Mouse (Mus musculus) neural tube, embryonic 15.5 days (tissue): Measurements from ENCODE around the gene Calhm3. TPM values are rescaled to one million over a fixed set of nuclear protein-coding genes. Genes with fewer than 3 reads are reported as not detected.

Experiments used
- ATAC-seq: fragments of 200-750 bp; cut with Nextera tagmentation; 2 replicates; pipeline ENCODE4 v1.8.0; 2017; ENCODE audit warnings: mild to moderate bottlenecking, moderate TSS enrichment, moderate library complexity; ENCODE audit not compliant: low FRiP score
- H3K27ac ChIP-seq: fragments of 300-500 bp; sonication (generic); replicated peaks from 2 replicates; pipeline ENCODE4 v1.5.1; 2015; ENCODE audit warnings: mild to moderate bottlenecking, inconsistent platforms
- H3K27me3 ChIP-seq: fragments of 300-500 bp; sonication (generic); replicated peaks from 2 replicates; pipeline ENCODE4 v1.6.1; 2015; ENCODE audit warnings: inconsistent platforms
- H3K36me3 ChIP-seq: fragments of 300-500 bp; sonication (generic); 2 replicates; pipeline ENCODE4 v1.6.1; 2015; ENCODE audit warnings: inconsistent platforms
- H3K4me1 ChIP-seq: fragments of 300-500 bp; sonication (generic); 2 replicates; pipeline ENCODE4 v1.6.1; 2015; ENCODE audit warnings: inconsistent platforms
- H3K4me2 ChIP-seq: fragments of 300-500 bp; sonication (generic); 2 replicates; pipeline ENCODE4 v1.6.1; 2015; ENCODE audit warnings: inconsistent platforms, mild to moderate bottlenecking, moderate library complexity
- H3K4me3 ChIP-seq: fragments of 300-500 bp; sonication (generic); replicated peaks from 2 replicates; pipeline ENCODE4 v1.5.1; 2015; ENCODE audit warnings: mild to moderate bottlenecking, inconsistent platforms
- H3K9ac ChIP-seq: fragments of 300-500 bp; sonication (generic); replicated peaks from 2 replicates; pipeline ENCODE4 v1.6.1; 2015; ENCODE audit warnings: mild to moderate bottlenecking, inconsistent platforms
- H3K9me3 ChIP-seq: fragments of 300-500 bp; sonication (generic); replicated peaks from 2 replicates; pipeline ENCODE4 v1.6.1; 2016; ENCODE audit warnings: inconsistent platforms
- WGBS: fragments of 180-500 bp; shearing (Covaris S2); methylation state at CpG from one replicate; pipeline ENCODE4 v1.1.7; 2015; ENCODE audit warnings: mixed read lengths; 5-methylcytosine and 5-hydroxymethylcytosine counted together
- polyA plus RNA-seq: library from polyadenylated mRNA; unstranded; fragments of >200 nt; fragmentation: Nextera tagmentation; extraction: Ambion mirVana; gene quantifications from 2 replicates; pipeline ENCODE4 v1.2.1, GENCODE M21; 2015

Gene Calhm3
- 0.18 TPM in 1 of 2 replicates, not detected in the other for polyA plus RNA-seq

GRCm38 (mm10) chr19:47157664-47158063 is at the start of gene Calhm3:
Gene Calhm3 (minus strand): TSS chr19:47157764.
- Histone ChIP-seq H3K9ac (no peak within 1 kb of the TSS), H3K9me3 (no peaks in the 10 kb centered on the region), H3K27me3 (no peaks in the 10 kb centered on the region), H3K27ac (no peak within 1 kb of the TSS), H3K4me1 (no peaks in the 10 kb centered on the region), H3K4me2 (no peak within 1 kb of the TSS), H3K36me3 (no peaks in the 10 kb centered on the region), H3K4me3 (no peak within 1 kb of the TSS)
- 84% methylated on average over 11 of the region's 11 CpGs for WGBS
- ATAC-seq, result no peak

GRCm38 (mm10) chr19:47206126-47206525 is 48.6 kb upstream of the Calhm3 start:
- Histone ChIP-seq H3K27me3 (no peaks in the 10 kb centered on the region), H3K27ac (no peak overlapping the region), H3K9ac (no peak overlapping the region), H3K4me2 (no peak overlapping the region), H3K4me1 (0 out of 2 replicates have a peak, but pooled peaks cover 3% of the 10 kb centered on the region), H3K9me3 (no peaks in the 10 kb centered on the region), H3K36me3 (no peaks in the 10 kb centered on the region), H3K4me3 (no peak overlapping the region)
- no peak for ATAC-seq
- 92% methylated on average over 1 of the region's 1 CpGs for WGBS

- Histone ChIP-seq H3K4me3 (no peak overlapping the region), H3K9me3 (no peaks in the 10 kb centered on the region), H3K27ac (no peak overlapping the region), H3K27me3 (no peaks in the 10 kb centered on the region), H3K9ac (no peak overlapping the region), H3K4me1 (peaks cover 6% of the 10 kb centered on the region; the same call in 1 of the 2 replicates), H3K36me3 (no peaks in the 10 kb centered on the region), H3K4me2 (no peak overlapping the region)
- ATAC-seq, result no peak
- 91% methylated on average over 6 of the region's 6 CpGs for WGBS
These were observed 47.1 kb upstream of the Calhm3 start for GRCm38 (mm10) chr19:47204653-47205052.

- no peaks in the 10 kb centered on the region for H3K9me3 ChIP-seq
These were observed 45.5 kb upstream of the Calhm3 start for GRCm38 (mm10) chr19:47203042-47203441.

GRCm38 (mm10) chr19:47202429-47202828 is 44.9 kb upstream of the Calhm3 start:
- no peak overlapping the region for H3K4me3 ChIP-seq
- no peak overlapping the region for H3K27ac ChIP-seq
- WGBS, result 55% methylated on average over 6 of the region's 6 CpGs
- no peak overlapping the region for H3K9ac ChIP-seq
- H3K9me3 ChIP-seq, result no peaks in the 10 kb centered on the region
- no peaks in the 10 kb centered on the region for H3K36me3 ChIP-seq
- H3K27me3 ChIP-seq, result no peaks in the 10 kb centered on the region
- no peak overlapping the region for H3K4me2 ChIP-seq
- peaks cover 6% of the 10 kb centered on the region; the same call in 1 of the 2 replicates for H3K4me1 ChIP-seq
- no peak for ATAC-seq

More at GRCm38 (mm10) chr19:47203042-47203441, 45.5 kb upstream of the Calhm3 start:
- no peak overlapping the region for H3K4me2 ChIP-seq
- no peak overlapping the region for H3K4me3 ChIP-seq
- no peak for ATAC-seq
- no peaks in the 10 kb centered on the region for H3K27me3 ChIP-seq
- H3K9ac ChIP-seq, result no peak overlapping the region
- H3K36me3 ChIP-seq, result no peaks in the 10 kb centered on the region
- H3K4me1 ChIP-seq, result peaks cover 6% of the 10 kb centered on the region; the same call in 1 of the 2 replicates
- H3K27ac ChIP-seq, result no peak overlapping the region
- 91% methylated on average over 6 of the region's 6 CpGs for WGBS

GRCm38 (mm10) chr19:47201972-47202371 is 44.4 kb upstream of the Calhm3 start:
- Histone ChIP-seq H3K27ac (no peak overlapping the region), H3K4me2 (no peak overlapping the region), H3K27me3 (no peaks in the 10 kb centered on the region), H3K9me3 (no peaks in the 10 kb centered on the region), H3K4me3 (no peak overlapping the region), H3K9ac (no peak overlapping the region), H3K4me1 (peaks cover 6% of the 10 kb centered on the region; the same call in 1 of the 2 replicates), H3K36me3 (no peaks in the 10 kb centered on the region)
- 59% methylated on average over 12 of the region's 12 CpGs for WGBS
- ATAC-seq, result no peak

GRCm38 (mm10) chr19:47198671-47199350 is 41.2 kb upstream of the Calhm3 start:
- H3K36me3 ChIP-seq, result no peaks in the 10 kb centered on the region
- peaks cover 6% of the 10 kb centered on the region; the same call in 1 of the 2 replicates for H3K4me1 ChIP-seq
- ATAC-seq, result no peak
- no peak overlapping the region for H3K4me2 ChIP-seq
- H3K9ac ChIP-seq, result no peak overlapping the region
- no peak overlapping the region for H3K4me3 ChIP-seq
- no peaks in the 10 kb centered on the region for H3K27me3 ChIP-seq
- no peak overlapping the region for H3K27ac ChIP-seq
- WGBS, result 62% methylated on average over 13 of the region's 13 CpGs
- no peaks in the 10 kb centered on the region for H3K9me3 ChIP-seq

GRCm38 (mm10) chr19:47192158-47192557 is 34.6 kb upstream of the Calhm3 start:
- no peak for ATAC-seq
- Histone ChIP-seq H3K4me1 (peaks cover 7% of the 10 kb centered on the region), H3K9ac (no peak overlapping the region), H3K4me3 (no peak overlapping the region), H3K27ac (no peak overlapping the region), H3K4me2 (no peak overlapping the region), H3K27me3 (no peaks in the 10 kb centered on the region), H3K9me3 (no peaks in the 10 kb centered on the region), H3K36me3 (no peaks in the 10 kb centered on the region)
- WGBS, result 94% methylated on average over 5 of the region's 5 CpGs

- no peak overlapping the region for H3K4me3 ChIP-seq
- no peak overlapping the region for H3K4me2 ChIP-seq
- no peak overlapping the region for H3K9ac ChIP-seq
- WGBS, result 65% methylated on average over 11 of the region's 11 CpGs
- H3K27ac ChIP-seq, result peak overlapping the region; percentile 41; the same call in 1 of the 2 replicates
- H3K36me3 ChIP-seq, result no peaks in the 10 kb centered on the region
- ATAC-seq, result peak; percentile 55; the same call in 1 of the 2 replicates
- H3K4me1 ChIP-seq, result peaks cover 13% of the 10 kb centered on the region
- no peaks in the 10 kb centered on the region for H3K9me3 ChIP-seq
- H3K27me3 ChIP-seq, result no peaks in the 10 kb centered on the region
These were observed 31.1 kb upstream of the Calhm3 start for GRCm38 (mm10) chr19:47188515-47189128.

GRCm38 (mm10) chr19:47186514-47187275 is 29.1 kb upstream of the Calhm3 start:
- Histone ChIP-seq H3K36me3 (no peaks in the 10 kb centered on the region), H3K27ac (no peak overlapping the region), H3K9me3 (no peaks in the 10 kb centered on the region), H3K4me2 (no peak overlapping the region), H3K4me3 (no peak overlapping the region), H3K4me1 (peaks cover 13% of the 10 kb centered on the region), H3K27me3 (no peaks in the 10 kb centered on the region), H3K9ac (no peak overlapping the region)
- WGBS, result 34% methylated on average over 15 of the region's 15 CpGs
- ATAC-seq, result no peak

GRCm38 (mm10) chr19:47184736-47185135 is 27.2 kb upstream of the Calhm3 start:
- Histone ChIP-seq H3K9ac (no peak overlapping the region), H3K4me1 (peaks cover 25% of the 10 kb centered on the region), H3K9me3 (no peaks in the 10 kb centered on the region), H3K36me3 (no peaks in the 10 kb centered on the region), H3K27ac (no peak overlapping the region), H3K4me2 (no peak overlapping the region), H3K27me3 (0 out of 2 replicates have a peak, but pooled peaks cover 8% of the 10 kb centered on the region), H3K4me3 (no peak overlapping the region)
- no peak for ATAC-seq
- WGBS, result 42% methylated on average over 4 of the region's 4 CpGs
